Mouse (Mus musculus) embryonic facial prominence, embryonic 11.5 days (tissue): Measurements from ENCODE around the gene Rnf181. TPM values are rescaled to one million over a fixed set of nuclear protein-coding genes. Genes with fewer than 3 reads are reported as not detected.

ENCODE experiments used
- ATAC-seq: fragments of 200-750 bp; cut with Nextera tagmentation; replicated peaks from 2 replicates; pipeline ENCODE4 v1.8.0; 2017; ENCODE audit warnings: low read depth; ENCODE audit not compliant: insufficient number of reproducible peaks, low FRiP score, low TSS enrichment
- DNase-seq: peaks from one replicate; pipeline ENCODE4 v3.0.0-alpha.2; 2015; ENCODE audit warnings: low spot score
- H3K27ac ChIP-seq: fragments of 300-500 bp; sonication (generic); replicated peaks from 2 replicates; pipeline ENCODE4 v1.5.1; 2014; ENCODE audit warnings: mild to moderate bottlenecking, low read depth, low read length, control low read depth
- H3K27me3 ChIP-seq: fragments of 300-500 bp; sonication (generic); 2 replicates; pipeline ENCODE4 v1.6.1; 2014; ENCODE audit warnings: mild to moderate bottlenecking, low read length, moderate library complexity, mixed read lengths; ENCODE audit not compliant: control insufficient read depth, insufficient read depth
- H3K36me3 ChIP-seq: fragments of 300-500 bp; sonication (generic); replicated peaks from 2 replicates; pipeline ENCODE4 v1.6.1; 2014; ENCODE audit warnings: low read depth, mild to moderate bottlenecking, low read length, moderate library complexity, mixed read lengths; ENCODE audit not compliant: control insufficient read depth, insufficient read depth
- H3K4me1 ChIP-seq: fragments of 300-500 bp; sonication (generic); 2 replicates; pipeline ENCODE4 v1.6.1; 2014; ENCODE audit warnings: low read length, mixed read lengths; ENCODE audit not compliant: control insufficient read depth, insufficient read depth
- H3K4me2 ChIP-seq: fragments of 300-500 bp; sonication (generic); 2 replicates; pipeline ENCODE4 v1.6.1; 2014; ENCODE audit warnings: low read depth, mild to moderate bottlenecking, control low read depth, low read length, moderate library complexity
- H3K4me3 ChIP-seq: fragments of 300-500 bp; sonication (generic); 2 replicates; pipeline ENCODE4 v1.5.1; 2014; ENCODE audit warnings: low read depth, low read length, control low read depth
- H3K9ac ChIP-seq: fragments of 300-500 bp; sonication (generic); replicated peaks from 2 replicates; pipeline ENCODE4 v1.6.1; 2014; ENCODE audit warnings: mild to moderate bottlenecking, control low read depth, low read length
- H3K9me3 ChIP-seq: fragments of 300-500 bp; sonication (generic); replicated peaks from 2 replicates; pipeline ENCODE4 v1.6.1; 2016; ENCODE audit warnings: mild to moderate bottlenecking, low read length, inconsistent platforms, mixed read lengths; ENCODE audit not compliant: control insufficient read depth
- WGBS: fragments of 180-500 bp; shearing (Covaris S2); extraction: QIAGEN DNeasy Blood & Tissue Kit; methylation state at CpG from one replicate; pipeline ENCODE4 v1.1.7; 2014; 5-methylcytosine and 5-hydroxymethylcytosine counted together
- polyA plus RNA-seq: library from polyadenylated mRNA; unstranded; fragments of >200 nt; fragmentation: Nextera tagmentation; extraction: Ambion mirVana; gene quantifications from 2 replicates; pipeline ENCODE4 v1.2.1, GENCODE M21; 2014

Rnf181 gene
- polyA plus RNA-seq, 1 experiment from 2014 or later = 95.1 TPM

- no peak for ATAC-seq
- peaks cover 6% of the 10 kb centered on the region; the same call in 1 of the 2 replicates for H3K4me1 ChIP-seq
- H3K27me3 ChIP-seq = no peaks in the 10 kb centered on the region
- H3K27ac ChIP-seq = no peak overlapping the region
- no peak overlapping the region for H3K9ac ChIP-seq
- no peaks in the 10 kb centered on the region for H3K9me3 ChIP-seq
- WGBS = 85% methylated on average over 4 of the region's 4 CpGs
- H3K4me3 ChIP-seq = no peak overlapping the region
- no peaks in the 10 kb centered on the region for H3K36me3 ChIP-seq
- H3K4me2 ChIP-seq = no peak overlapping the region
- DNase-seq = no peak
Measured at GRCm38 (mm10) chr6:72346261-72346660, 20.5 kb downstream of the Rnf181 start.

- DNase-seq = no peak
- no peak overlapping the region for H3K4me3 ChIP-seq
- WGBS = 47% methylated on average over 6 of the region's 6 CpGs
- H3K36me3 ChIP-seq = no peaks in the 10 kb centered on the region
- ATAC-seq = no peak
- H3K4me2 ChIP-seq = no peak overlapping the region
- H3K27ac ChIP-seq = no peak overlapping the region
- H3K9ac ChIP-seq = no peak overlapping the region; the same call in 1 of the 2 replicates
- no peaks in the 10 kb centered on the region for H3K9me3 ChIP-seq
- no peaks in the 10 kb centered on the region for H3K27me3 ChIP-seq
- peaks cover 6% of the 10 kb centered on the region; the same call in 1 of the 2 replicates for H3K4me1 ChIP-seq
Measured at GRCm38 (mm10) chr6:72345633-72346032, 21.1 kb downstream of the Rnf181 start.

- Histone ChIP-seq H3K4me2 (peak within 1 kb of the TSS; percentile 72), H3K9me3 (no peaks in the 10 kb centered on the region), H3K27ac (0 out of 2 replicates have a peak within 1 kb of the TSS, but pooled peaks have one; percentile 32), H3K4me3 (peak within 1 kb of the TSS; percentile 80), H3K4me1 (peaks cover 6% of the 10 kb centered on the region; the same call in 1 of the 2 replicates), H3K36me3 (no peaks in the 10 kb centered on the region), H3K9ac (peak within 1 kb of the TSS; percentile 80), H3K27me3 (no peaks in the 10 kb centered on the region)
- WGBS = under 1% methylated on average over 30 of the region's 30 CpGs
- DNase-seq (peak; percentile 97), ATAC-seq (peak; percentile 56; the same call in 1 of the 2 replicates)
Measured at GRCm38 (mm10) chr6:72345074-72345567, 21.6 kb downstream of the Rnf181 start, which contains the start of gene Usp39. Gene Usp39, minus strand, starts transcription at chr6:72345184.

GRCm38 (mm10) chr6:72344396-72345073 lies 22.2 kb downstream of the Rnf181 start:
- Histone ChIP-seq H3K9me3 (no peaks in the 10 kb centered on the region), H3K27ac (0 out of 2 replicates have a peak overlapping the region, but pooled peaks have one; percentile 32), H3K27me3 (no peaks in the 10 kb centered on the region), H3K4me2 (peak overlapping the region; percentile 72), H3K4me3 (peak overlapping the region; percentile 80), H3K36me3 (no peaks in the 10 kb centered on the region), H3K9ac (peak overlapping the region; percentile 80), H3K4me1 (peaks cover 6% of the 10 kb centered on the region; the same call in 1 of the 2 replicates)
- no peak for DNase-seq
- WGBS = under 1% methylated on average over 42 of the region's 42 CpGs
- no peak for ATAC-seq

GRCm38 (mm10) chr6:72340481-72340880 lies 26.3 kb downstream of the Rnf181 start:
- Histone ChIP-seq H3K27ac (no peak overlapping the region), H3K9me3 (no peaks in the 10 kb centered on the region), H3K27me3 (no peaks in the 10 kb centered on the region), H3K4me2 (no peak overlapping the region), H3K9ac (no peak overlapping the region), H3K36me3 (peaks cover 5% of the 10 kb centered on the region), H3K4me1 (no peaks in the 10 kb centered on the region), H3K4me3 (no peak overlapping the region)
- DNase-seq (no peak), ATAC-seq (no peak)
- 38% methylated on average over 2 of the region's 2 CpGs for WGBS

GRCm38 (mm10) chr6:72333111-72333510 lies 33.6 kb downstream of the Rnf181 start:
- DNase-seq (no peak), ATAC-seq (no peak)
- H3K9ac ChIP-seq = no peak overlapping the region
- H3K27me3 ChIP-seq = no peaks in the 10 kb centered on the region
- H3K27ac ChIP-seq = no peak overlapping the region
- no peak overlapping the region for H3K4me3 ChIP-seq
- peaks cover 10% of the 10 kb centered on the region for H3K36me3 ChIP-seq
- H3K9me3 ChIP-seq = no peaks in the 10 kb centered on the region
- H3K4me2 ChIP-seq = no peak overlapping the region
- no peaks in the 10 kb centered on the region for H3K4me1 ChIP-seq
- 60% methylated on average over 5 of the region's 5 CpGs for WGBS

GRCm38 (mm10) chr6:72330133-72330532 lies 36.6 kb downstream of the Rnf181 start:
- Histone ChIP-seq H3K4me3 (no peak overlapping the region), H3K4me2 (no peak overlapping the region), H3K27ac (no peak overlapping the region), H3K9me3 (no peaks in the 10 kb centered on the region), H3K4me1 (no peaks in the 10 kb centered on the region), H3K36me3 (peaks cover 11% of the 10 kb centered on the region), H3K9ac (no peak overlapping the region), H3K27me3 (no peaks in the 10 kb centered on the region)
- ATAC-seq (no peak), DNase-seq (no peak)
- 94% methylated on average over 4 of the region's 4 CpGs for WGBS

- no peak for ATAC-seq
- Histone ChIP-seq H3K27me3 (no peaks in the 10 kb centered on the region), H3K9ac (no peak overlapping the region), H3K27ac (no peak overlapping the region), H3K4me3 (no peak overlapping the region), H3K36me3 (peaks cover 15% of the 10 kb centered on the region), H3K9me3 (no peaks in the 10 kb centered on the region), H3K4me1 (no peaks in the 10 kb centered on the region), H3K4me2 (no peak overlapping the region)
- WGBS = 91% methylated on average over 5 of the region's 5 CpGs
- no peak for DNase-seq
Measured at GRCm38 (mm10) chr6:72329019-72329418, 37.7 kb downstream of the Rnf181 start.
